Mouse (Mus musculus) brain, adult 2 months (tissue): ENCODE data around the gene Mei4.

ENCODE experiments used
- DNase-seq: peaks from one replicate; pipeline ENCODE4 v3.0.0; 2011; ENCODE audit warnings: low read depth, low spot score

The Mei4 gene

GRCm38 (mm10) chr9:81863181-81863887 is at the start of gene Mei4:
Gene Mei4 (plus strand): TSS chr9:81863670.
- peak; percentile 92 for DNase-seq

DNA sequence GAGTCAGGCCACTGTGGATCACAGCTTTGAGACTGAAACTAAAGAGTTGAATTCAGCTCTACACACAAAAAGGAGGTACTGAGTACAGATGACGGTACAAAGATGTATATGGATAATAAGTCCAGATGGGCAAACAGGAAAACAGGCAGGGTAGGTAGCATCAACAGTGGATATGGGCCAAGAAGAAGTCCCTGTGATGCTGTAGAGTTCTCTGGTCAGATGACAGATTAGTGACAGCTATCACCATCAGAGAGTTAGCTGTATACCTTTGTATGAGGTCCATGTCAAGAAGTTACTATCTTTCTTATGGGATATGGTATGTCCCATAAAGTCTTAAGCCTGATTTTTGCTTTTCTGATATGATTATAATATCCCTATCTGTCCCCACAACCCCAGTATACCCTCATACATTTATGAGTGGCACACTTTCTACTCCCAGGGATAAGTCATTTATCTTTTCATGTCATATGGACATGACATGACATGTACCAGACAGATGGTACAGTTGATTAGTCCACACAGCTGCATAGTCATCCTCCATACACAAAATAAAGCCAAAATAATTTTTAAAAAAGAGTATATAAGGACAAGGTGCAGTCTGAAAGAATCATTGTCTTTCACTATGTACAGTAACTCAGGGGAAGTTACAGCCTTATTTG is 43.6 kb upstream of the Mei4 start:
- DNase-seq = no peak

GRCm38 (mm10) chr9:81827560-81827959 is 35.9 kb upstream of the Mei4 start:
- no peak for DNase-seq

DNA sequence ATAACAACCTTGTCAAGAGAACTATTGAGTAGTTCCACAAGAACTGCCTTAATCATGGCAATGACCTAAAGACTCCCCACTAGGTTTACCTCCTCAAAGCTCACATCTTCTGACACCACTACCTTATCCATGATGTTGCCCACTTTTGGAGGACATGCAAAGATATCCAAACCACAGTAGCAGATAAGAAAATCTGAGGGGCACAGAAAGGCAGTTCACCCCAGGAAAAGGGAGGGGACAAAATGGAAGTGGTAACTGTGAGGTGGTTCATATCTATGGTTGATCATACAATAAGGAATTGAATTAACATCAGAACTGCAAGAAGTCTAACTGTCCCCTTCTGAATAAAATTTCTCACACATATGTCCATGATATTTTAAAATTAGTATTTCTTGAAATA is 29.4 kb upstream of the Mei4 start:
- no peak for DNase-seq

GRCm38 (mm10) chr9:81858861-81859260 is 4.6 kb upstream of the Mei4 start:
- DNase-seq = no peak

GRCm38 (mm10) chr9:81863888-81864234 is 391 bp downstream of the Mei4 start:
- DNase-seq = no peak

DNA sequence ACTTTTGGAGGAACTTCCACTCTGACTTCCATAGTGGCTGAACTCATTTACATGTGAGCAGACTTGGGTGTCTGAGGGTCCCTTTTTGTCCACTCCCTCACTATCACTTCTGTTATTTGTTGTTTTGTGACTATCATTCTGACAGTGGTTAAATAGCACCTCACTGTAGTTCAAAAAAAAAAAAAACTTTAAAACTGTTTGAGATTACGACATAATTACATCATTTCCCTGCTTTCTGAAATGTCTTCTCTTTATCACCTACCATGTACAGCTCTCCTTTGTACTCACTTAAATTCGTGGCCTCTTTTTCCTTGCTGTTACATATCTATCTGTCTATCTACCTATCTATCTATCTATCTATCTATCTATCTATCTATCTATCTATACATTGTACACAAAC is 2.6 kb downstream of the Mei4 start:
- no peak for DNase-seq

GRCm38 (mm10) chr9:81921456-81921855 is 58.0 kb downstream of the Mei4 start:
- DNase-seq = no peak

- no peak for DNase-seq
Observed at GRCm38 (mm10) chr9:81924744-81925143, 61.3 kb downstream of the Mei4 start.

- no peak for DNase-seq
Observed at GRCm38 (mm10) chr9:81940533-81940932, 77.1 kb downstream of the Mei4 start.

DNA sequence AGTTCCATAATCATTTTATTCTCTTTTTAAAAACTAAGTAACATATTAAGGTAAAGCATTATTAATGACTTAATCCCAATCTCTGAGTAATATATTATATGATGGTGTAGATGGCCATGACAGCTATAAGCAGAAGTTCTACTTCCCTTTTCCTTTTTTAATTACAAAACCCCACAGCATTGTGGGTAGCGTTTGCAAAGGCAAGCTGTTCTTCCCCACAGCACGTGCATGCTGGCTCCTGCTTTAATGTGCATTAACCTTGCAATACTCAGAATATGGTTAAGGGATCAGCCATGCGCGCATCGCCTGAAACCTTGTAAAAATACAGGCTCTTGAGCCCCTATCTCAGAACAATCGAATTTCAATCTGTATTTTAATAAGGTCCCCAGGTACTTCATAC is 82.2 kb downstream of the Mei4 start:
- no peak for DNase-seq

- no peak for DNase-seq
Observed at GRCm38 (mm10) chr9:81956858-81957257, 93.4 kb downstream of the Mei4 start.

DNA sequence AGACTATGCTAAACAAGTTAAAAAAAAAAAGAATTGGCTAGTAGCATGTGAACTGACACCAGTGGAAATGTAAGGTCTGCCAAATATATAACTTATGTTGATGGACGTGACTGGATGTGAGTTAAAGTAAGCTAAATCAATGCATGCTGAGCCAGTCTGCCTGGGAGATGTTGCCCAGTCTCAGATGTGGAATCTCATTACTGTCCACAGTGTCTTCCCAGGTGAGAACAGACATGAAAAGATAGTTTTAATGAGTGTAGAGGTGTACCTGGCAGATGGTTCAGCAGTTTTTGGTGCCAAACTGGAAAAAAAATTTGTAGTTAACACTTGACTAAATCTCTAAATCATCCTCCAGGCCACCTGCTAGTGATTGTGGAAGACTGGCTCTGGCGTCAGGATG is 94.4 kb downstream of the Mei4 start:
- peak; percentile 45 for DNase-seq

- peak; percentile 46 for DNase-seq
Observed at GRCm38 (mm10) chr9:81966765-81967164, 103.3 kb downstream of the Mei4 start.

DNA sequence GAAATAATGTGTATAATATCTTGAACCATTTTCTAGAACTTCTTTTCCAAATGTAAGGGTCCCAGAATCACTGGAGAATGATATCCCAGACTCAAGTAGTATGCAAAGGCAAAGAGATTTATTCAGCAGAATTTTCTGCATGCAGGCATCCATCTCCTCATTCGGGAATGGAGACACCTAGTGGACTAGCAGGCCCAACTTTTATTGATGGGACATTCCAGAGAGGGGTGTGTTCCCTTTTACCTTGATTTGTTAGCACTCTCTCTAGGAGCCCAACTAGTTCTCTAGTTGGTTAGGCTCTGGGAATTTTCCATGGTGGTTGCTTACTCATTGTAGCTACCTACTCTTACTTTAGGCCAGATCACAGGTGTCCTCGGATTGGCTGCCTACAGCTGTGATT is 105.5 kb downstream of the Mei4 start:
- no peak for DNase-seq

- no peak for DNase-seq
Observed at GRCm38 (mm10) chr9:81982461-81982860, 119.0 kb downstream of the Mei4 start.

DNA sequence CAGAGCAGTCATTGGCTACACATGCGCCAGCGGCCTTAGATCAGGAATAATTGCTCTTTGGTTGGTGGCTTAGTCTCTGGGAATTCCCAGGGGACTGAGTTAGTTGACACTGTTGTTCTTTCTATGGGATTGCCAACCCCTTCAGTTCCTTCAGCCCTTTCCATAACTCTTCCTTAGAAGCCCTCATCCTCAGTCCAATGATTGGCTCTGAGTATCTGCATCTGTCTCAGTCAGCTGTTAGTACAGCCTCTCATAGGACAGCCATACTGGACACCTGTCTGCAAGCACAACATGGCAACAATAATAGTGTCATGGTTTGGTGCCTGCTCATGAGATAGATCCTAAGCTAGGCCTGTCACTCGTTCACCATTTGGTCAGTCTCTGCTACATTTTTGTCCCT is 149.5 kb downstream of the Mei4 start:
- DNase-seq = no peak

- DNase-seq = no peak
Observed at GRCm38 (mm10) chr9:82042515-82043056, 179.1 kb downstream of the Mei4 start.

DNA sequence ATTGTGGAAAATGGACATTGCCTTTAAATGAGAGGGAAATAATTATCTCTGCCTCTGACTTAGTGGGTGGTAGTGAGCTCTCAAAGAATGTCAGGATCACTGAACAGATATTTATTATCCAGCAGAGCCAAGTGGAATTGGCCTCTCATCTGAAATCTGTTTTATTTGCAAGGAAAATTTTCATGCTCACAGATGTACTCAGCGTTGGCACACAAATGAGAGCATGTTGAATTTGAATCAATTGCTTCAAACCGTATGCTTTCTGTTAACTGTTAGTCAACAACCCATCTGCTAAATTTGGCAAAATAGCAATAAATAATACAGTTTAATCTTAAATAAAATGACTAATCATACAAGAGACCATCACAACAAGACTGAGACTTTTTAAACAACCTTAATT is 181.0 kb downstream of the Mei4 start:
- DNase-seq = peak; percentile 53

DNA sequence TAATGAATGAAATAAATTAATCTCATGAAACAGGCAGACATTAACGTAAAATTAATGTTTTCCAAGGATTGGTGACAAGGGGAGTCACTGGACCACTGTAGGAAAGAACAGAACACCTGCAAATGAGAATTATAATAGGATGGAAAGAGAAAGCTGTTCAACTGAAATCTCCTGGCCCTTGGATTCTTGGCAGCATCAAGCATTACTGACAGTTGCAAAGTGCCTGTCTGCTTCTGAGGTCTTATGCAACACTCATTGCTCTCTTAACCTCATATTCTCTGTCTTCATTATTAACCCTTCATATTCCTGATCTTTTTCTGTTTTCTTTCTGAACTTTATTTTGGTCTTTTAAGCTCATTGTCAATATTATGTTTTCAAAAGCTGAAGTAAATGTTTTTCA is 210.4 kb downstream of the Mei4 start:
- DNase-seq = peak; percentile 2

GRCm38 (mm10) chr9:82075270-82075669 is 211.8 kb downstream of the Mei4 start:
- no peak for DNase-seq

DNA sequence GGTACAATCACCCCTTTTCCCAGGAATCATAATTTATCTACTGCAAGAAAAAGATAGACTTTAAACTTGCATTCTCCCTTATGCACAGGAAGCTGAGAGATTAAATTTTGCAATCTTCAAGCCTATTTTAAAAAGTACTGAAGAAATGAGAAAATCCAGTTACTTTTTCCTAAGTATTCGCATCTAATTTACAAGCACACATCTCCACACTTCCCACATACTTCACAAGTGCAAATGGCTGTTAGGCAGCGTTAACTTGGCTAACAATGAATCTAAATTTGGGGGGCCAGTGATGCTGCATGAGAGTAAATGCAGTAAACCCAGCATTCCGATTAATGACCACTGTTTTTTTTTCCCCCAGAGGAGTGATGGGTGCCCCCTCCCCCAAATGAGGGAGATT is 232.9 kb downstream of the Mei4 start:
- peak; percentile 53 for DNase-seq

- DNase-seq = peak; percentile 18
Observed at GRCm38 (mm10) chr9:82114865-82115264, 251.4 kb downstream of the Mei4 start.
